Mouse (Mus musculus) forebrain, embryonic 13.5 days (tissue): Measurements from ENCODE around the gene Lpar2. TPM values are rescaled to one million over a fixed set of nuclear protein-coding genes. Genes with fewer than 3 reads are reported as not detected.
A peak's percentile ranks its signal among the peaks of the same experiment; 100 is the strongest.

ENCODE experiments used
- ATAC-seq: fragments of 200-750 bp; cut with Nextera tagmentation; 2 replicates; pipeline ENCODE4 v1.8.0; 2017
- H3K27ac ChIP-seq: fragments of 300-500 bp; sonication (generic); 2 replicates; pipeline ENCODE4 v1.5.1; 2015; ENCODE audit warnings: inconsistent platforms, mild to moderate bottlenecking, moderate library complexity
- H3K27me3 ChIP-seq: fragments of 300-500 bp; sonication (generic); 2 replicates; pipeline ENCODE4 v1.6.1; 2015; ENCODE audit warnings: mild to moderate bottlenecking, inconsistent platforms
- H3K36me3 ChIP-seq: fragments of 300-500 bp; sonication (generic); 2 replicates; pipeline ENCODE4 v1.6.1; 2015; ENCODE audit warnings: mild to moderate bottlenecking, inconsistent platforms; ENCODE audit not compliant: poor library complexity, severe bottlenecking
- H3K4me1 ChIP-seq: fragments of 300-500 bp; sonication (generic); 2 replicates; pipeline ENCODE4 v1.6.1; 2015; ENCODE audit warnings: inconsistent platforms
- H3K4me2 ChIP-seq: fragments of 300-500 bp; sonication (generic); 2 replicates; pipeline ENCODE4 v1.6.1; 2015; ENCODE audit warnings: inconsistent platforms, mild to moderate bottlenecking, moderate library complexity
- H3K4me3 ChIP-seq: fragments of 300-500 bp; sonication (generic); 2 replicates; pipeline ENCODE4 v1.5.1; 2015; ENCODE audit warnings: mild to moderate bottlenecking, inconsistent platforms
- H3K9ac ChIP-seq: fragments of 300-500 bp; sonication (generic); 2 replicates; pipeline ENCODE4 v1.6.1; 2015; ENCODE audit warnings: mild to moderate bottlenecking, inconsistent platforms
- H3K9me3 ChIP-seq: fragments of 300-500 bp; sonication (generic); replicated peaks from 2 replicates; pipeline ENCODE4 v1.6.1; 2016; ENCODE audit warnings: inconsistent platforms
- WGBS: fragments of 180-500 bp; shearing (Covaris S2); methylation state at CpG from one replicate; pipeline ENCODE4 v1.1.7; 2015; 5-methylcytosine and 5-hydroxymethylcytosine counted together
- polyA plus RNA-seq: library from polyadenylated mRNA; unstranded; fragments of >200 nt; fragmentation: Nextera tagmentation; extraction: Ambion mirVana; gene quantifications from 2 replicates; pipeline ENCODE4 v1.2.1, GENCODE M21; 2015

Lpar2 gene
- polyA plus RNA-seq = 0.88 and 0.89 TPM in 2 replicates

- Histone ChIP-seq H3K4me3 (peak within 1 kb of the TSS; percentile 62), H3K27ac (peak within 1 kb of the TSS; percentile 61), H3K9ac (peak within 1 kb of the TSS; percentile 80), H3K9me3 (no peaks in the 10 kb centered on the region), H3K36me3 (peaks cover 46% of the 10 kb centered on the region), H3K4me2 (peak within 1 kb of the TSS; percentile 81), H3K27me3 (0 out of 2 replicates have a peak, but pooled peaks cover 3% of the 10 kb centered on the region), H3K4me1 (peaks cover 33% of the 10 kb centered on the region)
- under 1% methylated on average over 29 of the region's 35 CpGs for WGBS
- peak; percentile 73 for ATAC-seq
Observed at GRCm38 (mm10) chr8:69822386-69823191, at the start of gene Lpar2. Lpar2 (plus strand) TSS chr8:69822429.

- ATAC-seq = peak; percentile 99
- Histone ChIP-seq H3K4me3 (peak within 1 kb of the TSS; percentile 71), H3K36me3 (peaks cover 6% of the 10 kb centered on the region; the same call in 1 of the 2 replicates), H3K27me3 (no peaks in the 10 kb centered on the region), H3K9ac (peak within 1 kb of the TSS; percentile 91), H3K4me2 (peak within 1 kb of the TSS; percentile 70), H3K27ac (peak within 1 kb of the TSS; percentile 99), H3K9me3 (no peaks in the 10 kb centered on the region), H3K4me1 (peaks cover 28% of the 10 kb centered on the region)
- 0% methylated on average over 40 of the region's 41 CpGs for WGBS
Observed at GRCm38 (mm10) chr8:69774503-69775148, 47.6 kb upstream of the Lpar2 start, which contains the start of gene Gm20422. Gm20422 (minus strand) TSS chr8:69774886.

DNA sequence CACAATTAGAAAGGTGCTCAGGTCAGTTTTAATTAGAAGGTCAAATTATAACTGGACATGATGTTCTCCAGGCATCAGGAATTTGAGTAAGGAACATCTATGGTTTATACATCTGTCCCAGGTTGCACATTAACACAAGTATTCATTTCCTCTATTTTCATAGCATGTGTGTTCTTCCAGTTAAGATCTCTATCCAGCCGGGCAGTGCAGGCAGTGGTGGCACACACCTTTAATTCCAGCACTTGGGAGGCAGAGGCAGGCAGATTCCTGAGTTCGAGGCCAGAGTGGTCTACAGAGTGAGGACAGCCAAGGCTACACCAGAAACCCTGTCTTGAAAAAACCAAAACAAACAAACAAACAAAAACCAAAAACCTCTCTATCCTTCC is 47.1 kb upstream of the Lpar2 start:
- H3K9me3 ChIP-seq = no peaks in the 10 kb centered on the region
- H3K9ac ChIP-seq = no peak overlapping the region
- H3K27me3 ChIP-seq = no peaks in the 10 kb centered on the region
- H3K27ac ChIP-seq = peak overlapping the region; percentile 99
- H3K4me2 ChIP-seq = peak overlapping the region; percentile 70
- ATAC-seq = peak; percentile 32; the same call in 1 of the 2 replicates
- 56% methylated on average over 2 of the region's 2 CpGs for WGBS
- peaks cover 28% of the 10 kb centered on the region for H3K4me1 ChIP-seq
- H3K4me3 ChIP-seq = peak overlapping the region; percentile 71
- H3K36me3 ChIP-seq = peaks cover under 1% of the 10 kb centered on the region; the same call in 1 of the 2 replicates

DNA sequence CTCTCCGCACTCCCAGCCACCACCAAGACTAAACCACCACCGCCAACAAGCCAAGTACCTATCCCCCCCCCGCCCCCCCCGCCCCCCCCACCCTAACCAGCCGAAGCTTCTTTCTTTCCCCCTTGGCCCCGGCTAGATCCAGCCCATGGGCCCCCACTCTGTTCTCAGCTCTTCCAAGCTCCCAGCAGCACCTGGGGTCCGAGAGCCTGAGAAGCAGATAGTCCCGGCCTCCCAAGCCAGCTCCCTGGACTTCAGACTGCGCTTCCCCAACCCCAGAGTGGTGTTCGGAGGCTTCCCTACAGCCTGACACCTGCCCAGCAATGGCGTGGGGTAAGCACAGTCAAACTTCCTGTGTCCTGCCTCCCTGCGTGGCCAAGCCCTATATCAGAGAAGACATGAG is 45.1 kb upstream of the Lpar2 start:
- H3K9me3 ChIP-seq = no peaks in the 10 kb centered on the region
- WGBS = 67% methylated on average over 12 of the region's 12 CpGs
- no peak for ATAC-seq
- H3K4me2 ChIP-seq = no peak overlapping the region
- no peak overlapping the region for H3K4me3 ChIP-seq
- H3K27me3 ChIP-seq = no peaks in the 10 kb centered on the region
- no peak overlapping the region for H3K9ac ChIP-seq
- H3K27ac ChIP-seq = no peak overlapping the region
- no peaks in the 10 kb centered on the region for H3K36me3 ChIP-seq
- H3K4me1 ChIP-seq = peaks cover 20% of the 10 kb centered on the region

DNA sequence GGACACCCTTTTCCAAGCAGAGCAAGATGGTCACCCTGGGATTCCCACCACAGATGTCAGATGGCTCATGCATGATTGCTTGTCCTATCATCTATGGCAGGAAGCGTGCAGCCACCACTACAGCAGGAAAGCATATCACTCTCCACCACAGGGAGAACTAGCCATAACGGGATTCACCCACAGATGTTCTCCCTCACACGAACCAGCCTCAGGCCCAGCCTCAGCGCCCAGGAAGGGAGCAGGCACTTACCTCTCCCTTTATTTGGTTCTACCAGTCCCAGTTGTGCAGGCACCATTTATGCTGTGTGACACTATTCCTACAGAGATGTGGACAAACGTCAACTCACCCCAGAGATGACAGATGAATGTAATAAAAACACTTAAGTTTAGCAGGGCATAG is 33.1 kb upstream of the Lpar2 start:
- no peak overlapping the region for H3K27ac ChIP-seq
- H3K27me3 ChIP-seq = no peaks in the 10 kb centered on the region
- no peaks in the 10 kb centered on the region for H3K9me3 ChIP-seq
- WGBS = 93% methylated on average over 5 of the region's 5 CpGs
- peaks cover 29% of the 10 kb centered on the region for H3K4me1 ChIP-seq
- H3K9ac ChIP-seq = no peak overlapping the region
- H3K36me3 ChIP-seq = peaks cover 11% of the 10 kb centered on the region
- H3K4me3 ChIP-seq = no peak overlapping the region
- ATAC-seq = no peak
- H3K4me2 ChIP-seq = no peak overlapping the region

DNA sequence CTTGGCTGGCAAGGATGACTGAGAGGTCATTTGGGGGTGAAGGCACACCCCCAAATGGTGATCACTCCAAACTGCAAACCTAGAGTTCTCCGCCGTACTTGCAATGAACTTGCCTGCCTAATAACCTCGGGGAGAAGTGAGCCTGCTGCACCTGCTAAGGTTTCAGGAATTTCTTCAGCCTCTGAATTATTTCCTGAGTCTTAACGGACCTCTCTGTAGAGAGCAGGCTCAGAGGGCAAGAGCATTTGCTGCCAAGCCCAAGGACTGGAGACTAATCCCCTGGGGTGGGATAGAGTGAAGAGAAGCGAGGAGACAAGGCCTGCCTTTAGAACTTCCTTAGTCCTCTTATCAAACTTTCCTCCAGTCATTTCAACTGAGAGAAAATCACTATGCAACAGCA is 32.5 kb upstream of the Lpar2 start:
- Histone ChIP-seq H3K27me3 (no peaks in the 10 kb centered on the region), H3K27ac (no peak overlapping the region), H3K4me2 (peak overlapping the region; percentile 89; the same call in 1 of the 2 replicates), H3K4me3 (no peak overlapping the region), H3K9me3 (no peaks in the 10 kb centered on the region), H3K9ac (no peak overlapping the region), H3K36me3 (peaks cover 17% of the 10 kb centered on the region), H3K4me1 (peaks cover 29% of the 10 kb centered on the region)
- WGBS = 79% methylated on average over 5 of the region's 5 CpGs
- no peak for ATAC-seq

- peak overlapping the region; percentile 100 for H3K4me3 ChIP-seq
- H3K27me3 ChIP-seq = no peaks in the 10 kb centered on the region
- peak overlapping the region; percentile 69; the same call in 1 of the 2 replicates for H3K27ac ChIP-seq
- 34% methylated on average over 11 of the region's 11 CpGs for WGBS
- peak overlapping the region; percentile 98 for H3K9ac ChIP-seq
- H3K4me1 ChIP-seq = peaks cover 29% of the 10 kb centered on the region
- peak overlapping the region; percentile 89 for H3K4me2 ChIP-seq
- H3K36me3 ChIP-seq = peaks cover 24% of the 10 kb centered on the region
- ATAC-seq = no peak
- H3K9me3 ChIP-seq = no peaks in the 10 kb centered on the region
Observed at GRCm38 (mm10) chr8:69790364-69790763, 31.9 kb upstream of the Lpar2 start.

- peak within 1 kb of the TSS; percentile 100 for H3K4me3 ChIP-seq
- under 1% methylated on average over 38 of the region's 38 CpGs for WGBS
- ATAC-seq = peak; percentile 96
- peak within 1 kb of the TSS; percentile 89 for H3K4me2 ChIP-seq
- H3K36me3 ChIP-seq = peaks cover 29% of the 10 kb centered on the region
- peaks cover 29% of the 10 kb centered on the region for H3K4me1 ChIP-seq
- H3K9me3 ChIP-seq = no peaks in the 10 kb centered on the region
- H3K27ac ChIP-seq = peak within 1 kb of the TSS; percentile 69
- H3K9ac ChIP-seq = peak within 1 kb of the TSS; percentile 98
- no peaks in the 10 kb centered on the region for H3K27me3 ChIP-seq
Observed at GRCm38 (mm10) chr8:69790773-69791367, 31.4 kb upstream of the Lpar2 start, which contains the start of the genes Atp13a1 and Zfp866. Atp13a1 (plus strand) TSS chr8:69791163. Zfp866 (minus strand) TSS chr8:69791178.

DNA sequence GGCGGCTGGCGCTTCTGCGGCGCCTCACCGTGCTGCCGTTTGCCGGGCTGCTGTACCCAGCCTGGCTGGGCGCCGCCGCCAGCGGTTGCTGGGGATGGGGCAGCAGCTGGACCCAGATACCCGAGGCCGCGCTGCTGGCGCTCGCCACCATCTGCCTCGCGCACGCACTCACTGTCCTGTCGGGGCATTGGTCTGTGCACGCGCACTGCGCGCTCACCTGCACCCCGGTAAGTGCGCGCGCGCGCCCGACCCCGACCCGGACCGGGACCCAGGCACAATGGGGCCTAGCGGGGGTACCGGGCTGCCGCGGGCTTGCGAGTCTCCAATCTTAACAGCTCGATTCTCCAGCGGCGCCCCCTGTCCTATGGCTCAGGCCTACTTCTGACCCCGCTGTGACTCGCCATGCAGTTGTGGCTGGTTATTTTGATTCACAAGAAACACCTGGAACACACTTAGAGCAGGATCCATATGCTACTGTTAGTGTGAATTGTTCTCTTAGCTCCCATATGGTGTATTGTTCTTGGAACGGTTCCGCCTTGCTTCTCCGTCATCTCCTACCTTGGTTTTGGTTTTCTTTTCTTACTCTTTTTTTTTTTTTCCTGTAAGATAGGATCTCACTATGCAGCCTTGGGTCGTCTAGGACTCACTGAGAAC is 30.7 kb upstream of the Lpar2 start:
- Histone ChIP-seq H3K27ac (peak overlapping the region; percentile 69), H3K4me3 (peak overlapping the region; percentile 100), H3K36me3 (peaks cover 35% of the 10 kb centered on the region), H3K27me3 (no peaks in the 10 kb centered on the region), H3K4me1 (peaks cover 29% of the 10 kb centered on the region), H3K4me2 (peak overlapping the region; percentile 89), H3K9me3 (no peaks in the 10 kb centered on the region), H3K9ac (peak overlapping the region; percentile 98)
- WGBS = under 1% methylated on average over 47 of the region's 48 CpGs
- peak; percentile 81 for ATAC-seq

DNA sequence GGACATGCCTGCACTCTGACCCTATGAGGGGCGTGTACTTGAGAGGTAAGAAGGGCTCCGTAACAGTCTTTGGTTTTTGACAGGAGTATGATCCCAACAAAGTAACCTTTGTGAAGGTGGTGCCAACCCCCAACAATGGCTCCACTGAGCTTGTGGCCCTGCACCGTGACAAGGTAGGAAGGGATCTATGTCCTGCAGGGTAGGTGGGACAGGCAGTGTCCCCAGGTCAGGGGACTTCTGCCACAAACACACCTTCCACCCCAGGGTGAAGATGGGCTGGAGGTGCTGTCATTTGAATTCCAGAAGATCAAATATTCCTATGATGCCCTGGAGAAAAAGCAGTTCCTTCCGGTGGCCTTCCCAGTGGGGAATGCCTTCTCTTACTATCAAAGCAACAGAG is 28.6 kb upstream of the Lpar2 start:
- no peak overlapping the region for H3K4me2 ChIP-seq
- 96% methylated on average over 4 of the region's 4 CpGs for WGBS
- ATAC-seq = no peak
- H3K27ac ChIP-seq = no peak overlapping the region
- H3K9me3 ChIP-seq = no peaks in the 10 kb centered on the region
- peaks cover 29% of the 10 kb centered on the region for H3K4me1 ChIP-seq
- H3K9ac ChIP-seq = no peak overlapping the region
- peaks cover 57% of the 10 kb centered on the region for H3K36me3 ChIP-seq
- no peaks in the 10 kb centered on the region for H3K27me3 ChIP-seq
- no peak overlapping the region for H3K4me3 ChIP-seq

DNA sequence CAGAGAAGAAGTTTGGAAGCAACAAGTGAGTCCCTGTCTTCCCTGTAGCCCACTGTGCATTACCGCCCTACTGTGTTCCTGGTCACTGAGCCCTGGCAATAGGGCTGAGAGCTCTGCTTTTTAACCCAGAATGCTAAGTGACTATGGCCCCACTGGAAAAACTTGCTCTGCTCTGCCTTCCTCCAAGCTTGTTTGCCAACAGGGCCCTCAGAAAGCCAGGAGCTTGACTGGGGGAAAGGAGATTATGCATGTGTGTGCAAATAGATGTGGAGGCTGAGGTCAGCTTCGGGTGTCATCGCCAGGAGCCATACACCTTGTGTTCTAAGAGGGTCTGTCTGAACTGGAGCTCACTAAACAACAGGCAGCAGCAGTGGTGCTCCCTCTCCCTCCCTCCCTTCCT is 28.1 kb upstream of the Lpar2 start:
- ATAC-seq = no peak
- Histone ChIP-seq H3K27ac (no peak overlapping the region), H3K9ac (no peak overlapping the region), H3K4me1 (peaks cover 29% of the 10 kb centered on the region), H3K36me3 (peaks cover 61% of the 10 kb centered on the region), H3K4me3 (no peak overlapping the region), H3K27me3 (no peaks in the 10 kb centered on the region), H3K4me2 (no peak overlapping the region), H3K9me3 (no peaks in the 10 kb centered on the region)
- WGBS = 93% methylated on average over 3 of the region's 3 CpGs
